Mouse (Mus musculus) telencephalon, adult 2 months (tissue): ENCODE results near the gene Lrch1.
A peak's percentile ranks its signal among the peaks of the same experiment; 100 is the strongest.

Source experiments
- DNase-seq: peaks from one replicate; pipeline ENCODE4 v3.0.0-alpha.2; 2011; ENCODE audit warnings: low read depth, low spot score

The Lrch1 gene

GRCm38 (mm10) chr14:74947376-74948013 lies at the start of gene Lrch1:
TSS of gene Lrch1 (minus strand) at chr14:74947876.
- no peak for DNase-seq

- DNase-seq, result no peak
Observed at GRCm38 (mm10) chr14:74997041-74997440, 49.4 kb upstream of the Lrch1 start.

GRCm38 (mm10) chr14:74996556-74996955 lies 48.9 kb upstream of the Lrch1 start:
- DNase-seq, result no peak

- DNase-seq, result no peak
Observed at GRCm38 (mm10) chr14:74990504-74990903, 42.8 kb upstream of the Lrch1 start.

- DNase-seq, result no peak
Observed at GRCm38 (mm10) chr14:74989909-74990308, 42.2 kb upstream of the Lrch1 start.

- no peak for DNase-seq
Observed at GRCm38 (mm10) chr14:74989322-74989721, 41.6 kb upstream of the Lrch1 start.

GRCm38 (mm10) chr14:74986527-74986926 lies 38.9 kb upstream of the Lrch1 start:
- no peak for DNase-seq

GRCm38 (mm10) chr14:74985658-74986057 lies 38.0 kb upstream of the Lrch1 start:
- no peak for DNase-seq

GRCm38 (mm10) chr14:74984817-74985391 lies 37.2 kb upstream of the Lrch1 start:
- no peak for DNase-seq

GRCm38 (mm10) chr14:74983079-74983478 lies 35.4 kb upstream of the Lrch1 start:
- no peak for DNase-seq

GRCm38 (mm10) chr14:74981016-74981415 lies 33.3 kb upstream of the Lrch1 start:
- DNase-seq, result no peak

- no peak for DNase-seq
Observed at GRCm38 (mm10) chr14:74976972-74977371, 29.3 kb upstream of the Lrch1 start.

GRCm38 (mm10) chr14:74974136-74974651 lies 26.5 kb upstream of the Lrch1 start:
- no peak for DNase-seq

GRCm38 (mm10) chr14:74972687-74973086 lies 25.0 kb upstream of the Lrch1 start:
- DNase-seq, result no peak

GRCm38 (mm10) chr14:74972216-74972615 lies 24.5 kb upstream of the Lrch1 start:
- DNase-seq, result no peak

GRCm38 (mm10) chr14:74963402-74963764 lies 15.7 kb upstream of the Lrch1 start:
- no peak for DNase-seq

GRCm38 (mm10) chr14:74962713-74963401 lies 15.2 kb upstream of the Lrch1 start:
- no peak for DNase-seq

GRCm38 (mm10) chr14:74960568-74960967 lies 12.9 kb upstream of the Lrch1 start:
- DNase-seq, result no peak

GRCm38 (mm10) chr14:74956702-74957101 lies 9.0 kb upstream of the Lrch1 start:
- no peak for DNase-seq

- DNase-seq, result no peak
Observed at GRCm38 (mm10) chr14:74956234-74956633, 8.6 kb upstream of the Lrch1 start.

- peak; percentile 76 for DNase-seq
Observed at GRCm38 (mm10) chr14:74948426-74949240, 957 bp upstream of the Lrch1 start.

GRCm38 (mm10) chr14:74948014-74948396 lies 329 bp upstream of the Lrch1 start:
- no peak for DNase-seq
